Mouse (Mus musculus) CD4-positive, CD25-positive, alpha-beta regulatory T cell, adult 2 months (primary cell): ENCODE measurements around the gene Maml3.

Experiments
- DNase-seq: peaks from one replicate; pipeline ENCODE4 v3.0.0-alpha.2; 2012; ENCODE audit warnings: low read depth, low spot score

Gene Maml3

DNA sequence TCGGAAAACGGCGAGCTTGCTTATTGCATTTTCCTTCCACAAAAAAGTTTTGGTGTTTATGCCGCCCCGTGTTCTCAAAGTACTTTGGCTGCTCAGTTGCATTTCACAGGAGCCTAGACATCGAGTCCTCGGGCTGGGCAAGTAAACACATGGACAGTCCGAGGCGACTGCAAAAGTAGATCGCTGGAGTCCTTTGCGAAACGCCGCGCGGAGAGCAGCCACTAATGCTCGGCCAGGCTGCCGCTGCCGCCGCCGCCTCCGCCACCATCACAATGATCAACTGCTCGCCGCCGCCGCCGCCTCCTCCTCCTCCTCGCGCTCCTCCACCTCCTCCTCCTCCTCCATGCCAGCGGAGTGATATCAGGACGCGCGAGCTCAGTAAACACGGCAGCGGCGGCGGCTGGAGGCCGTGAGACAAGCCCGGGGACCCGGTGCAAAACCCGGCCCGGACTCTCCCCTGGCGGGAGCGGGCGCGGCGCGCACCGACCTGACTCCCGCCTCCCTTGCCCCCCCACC is at the start of gene Maml3:
TSS of gene Maml3 (minus strand) at position 441 of the 516 bp plus-strand sequence.
- DNase-seq, result peak; percentile 91

DNA sequence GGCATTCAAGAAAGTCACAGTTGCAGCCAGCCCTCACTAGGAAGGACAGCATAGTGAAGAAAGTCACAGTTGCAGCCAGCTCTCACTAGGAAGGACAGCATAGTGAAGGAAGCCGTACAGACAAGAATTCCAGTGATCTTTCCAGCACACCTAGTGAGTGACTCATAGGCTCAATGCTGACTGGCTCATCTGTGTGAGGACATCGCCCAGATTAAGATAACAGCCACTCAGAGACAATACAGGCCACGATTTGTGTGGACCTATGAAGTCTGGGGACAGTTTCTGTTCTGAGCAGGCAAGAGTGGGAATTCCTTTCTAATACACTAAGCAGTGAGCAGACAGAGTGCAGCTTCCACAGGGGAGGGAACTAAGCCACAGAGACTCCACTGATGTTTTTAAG is 46.3 kb upstream of the Maml3 start:
- DNase-seq, result no peak

DNA sequence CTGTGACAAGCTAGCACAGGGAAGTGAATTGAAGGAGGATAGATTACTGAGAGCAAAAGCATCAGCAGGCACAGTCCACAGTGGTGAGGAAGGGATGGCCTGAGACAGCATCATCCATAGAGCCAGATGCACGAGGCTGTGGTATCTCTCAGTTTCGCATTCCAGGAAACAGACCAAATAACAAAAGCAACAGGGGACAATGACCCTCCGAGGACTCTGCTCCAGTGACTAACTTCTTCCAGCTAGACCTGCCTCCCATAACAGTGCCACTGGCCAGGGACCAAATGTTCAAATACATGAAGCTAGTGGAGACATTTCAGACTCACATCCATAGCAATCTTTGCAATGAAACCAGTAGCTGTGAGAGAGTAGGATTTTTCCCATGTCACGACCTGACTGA is 43.4 kb upstream of the Maml3 start:
- DNase-seq, result no peak

DNA sequence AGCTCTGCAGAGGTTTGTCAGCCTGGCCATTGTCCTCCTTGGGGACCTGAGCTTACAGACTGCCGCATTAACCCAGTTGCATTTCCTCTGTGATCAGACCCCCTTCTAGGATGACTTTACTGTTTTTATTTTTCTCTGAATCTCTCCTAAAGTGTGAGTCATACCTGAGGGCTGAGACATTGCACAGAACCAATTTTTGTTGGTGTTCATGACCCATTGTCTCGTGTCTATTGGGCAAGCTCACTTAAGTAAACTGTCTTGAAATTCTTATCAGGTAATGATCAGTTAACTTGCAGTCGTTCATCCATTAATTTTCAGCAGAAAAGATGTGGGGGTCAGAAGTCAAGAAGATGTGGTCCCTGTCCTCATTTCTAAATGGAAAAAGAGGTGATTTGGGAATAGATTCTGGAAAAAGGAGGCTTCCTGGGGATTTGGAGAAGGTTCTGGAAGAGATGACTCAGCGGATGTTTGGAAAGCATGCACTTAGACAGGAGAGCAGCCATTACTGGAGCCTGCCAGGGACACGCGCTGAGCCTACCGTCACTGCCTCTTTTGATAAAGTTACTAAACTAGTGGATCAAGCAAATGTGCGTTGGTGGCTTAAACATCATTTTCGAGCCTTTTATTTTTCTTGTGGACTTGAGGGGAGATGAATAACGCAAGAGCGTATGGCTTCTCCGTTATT is 40.0 kb upstream of the Maml3 start:
- no peak for DNase-seq

DNA sequence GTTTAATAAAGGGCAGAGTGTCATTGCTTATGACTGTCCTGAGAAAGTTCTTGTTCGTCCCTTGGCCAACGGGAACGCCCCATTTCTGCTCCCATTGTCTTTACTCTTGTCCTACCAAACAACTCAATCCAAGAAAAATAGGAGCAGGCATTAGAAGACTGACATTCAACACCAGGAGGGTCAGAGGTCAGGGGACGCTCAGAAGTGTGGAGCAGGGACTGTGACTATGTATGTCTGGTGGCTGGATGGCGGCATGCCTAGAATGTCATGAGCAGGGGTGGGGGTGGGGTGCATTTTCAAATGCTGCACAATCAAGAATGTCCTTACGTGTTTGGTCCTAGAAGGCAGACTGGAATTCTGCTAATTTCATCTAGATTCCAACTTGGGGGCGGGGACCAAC is 38.1 kb upstream of the Maml3 start:
- DNase-seq, result no peak

DNA sequence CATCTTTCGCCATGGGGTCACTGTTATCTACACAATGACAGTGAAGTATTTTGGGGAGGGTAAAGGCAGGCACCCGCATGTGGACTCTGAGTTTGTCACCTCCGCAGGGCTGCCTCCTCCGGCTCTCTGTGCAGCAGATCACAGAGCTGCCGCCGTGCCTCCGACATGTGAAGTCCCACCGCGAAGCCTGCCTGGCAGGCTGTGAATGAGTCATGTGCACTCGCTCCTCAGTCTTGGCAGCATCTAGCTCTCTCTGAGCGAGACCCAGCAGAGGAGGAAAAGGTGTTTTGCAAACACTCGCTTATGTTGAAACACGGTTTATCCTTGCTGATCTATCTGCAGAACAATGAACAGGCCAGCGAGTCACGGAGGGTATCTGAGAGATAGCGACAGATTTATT is 35.3 kb upstream of the Maml3 start:
- peak; percentile 5 for DNase-seq

DNA sequence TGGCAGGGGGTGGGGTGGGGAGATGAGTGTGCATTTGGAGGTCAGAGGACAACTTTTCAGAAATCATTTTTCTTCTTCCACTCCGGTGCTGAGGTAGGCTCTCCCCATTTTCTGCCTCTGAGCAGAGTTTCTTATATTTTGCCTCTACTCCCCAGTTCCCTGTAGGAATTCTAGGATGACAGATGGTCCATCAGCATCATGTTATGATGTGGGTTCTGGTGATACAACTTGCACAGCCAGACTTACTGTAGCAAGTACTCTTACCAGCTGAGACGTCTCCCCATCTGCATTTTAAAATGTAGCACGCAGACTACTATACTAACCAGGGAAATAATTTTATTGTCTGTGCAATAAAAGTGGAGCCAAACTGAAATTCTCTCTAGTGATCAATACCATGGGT is 20.5 kb upstream of the Maml3 start:
- no peak for DNase-seq

DNA sequence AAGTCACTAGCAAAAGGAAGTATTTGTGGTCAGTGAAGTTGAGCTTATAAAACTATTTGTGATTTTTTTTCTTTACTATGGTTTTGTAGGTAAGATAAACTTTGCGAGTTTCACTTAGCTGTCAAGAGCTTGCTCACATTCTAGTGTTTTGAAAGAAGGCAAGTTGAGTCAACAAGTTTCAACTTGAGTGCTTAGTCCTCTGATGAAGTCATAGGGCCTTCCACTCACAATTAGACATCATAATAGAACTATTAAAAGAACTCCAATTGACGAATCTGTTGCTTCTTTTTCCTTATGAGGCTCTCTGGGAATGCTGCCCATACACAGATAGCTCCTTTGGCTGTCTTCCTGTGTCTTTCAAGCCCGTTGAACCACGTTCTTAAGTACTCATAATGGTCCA is 16.0 kb upstream of the Maml3 start:
- no peak for DNase-seq

DNA sequence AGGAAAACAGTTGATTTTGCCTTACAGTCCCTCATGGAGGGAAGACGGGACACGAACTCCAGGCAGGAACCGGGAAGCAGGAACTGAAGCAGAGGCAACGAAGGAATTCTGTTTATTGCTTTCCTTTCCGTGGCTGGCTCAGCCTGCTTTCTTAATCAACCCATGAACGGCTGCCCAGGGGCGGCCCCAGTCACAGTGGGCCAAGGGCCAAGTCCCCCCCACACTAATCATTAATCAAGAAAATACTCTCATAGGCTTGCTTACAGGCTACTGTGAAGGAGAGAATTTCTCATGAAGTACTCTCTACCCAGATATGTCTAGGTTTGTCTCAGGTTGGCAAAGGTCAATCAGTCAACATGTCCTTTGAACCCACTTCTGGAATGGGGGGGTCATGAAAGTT is 14.3 kb upstream of the Maml3 start:
- no peak for DNase-seq

DNA sequence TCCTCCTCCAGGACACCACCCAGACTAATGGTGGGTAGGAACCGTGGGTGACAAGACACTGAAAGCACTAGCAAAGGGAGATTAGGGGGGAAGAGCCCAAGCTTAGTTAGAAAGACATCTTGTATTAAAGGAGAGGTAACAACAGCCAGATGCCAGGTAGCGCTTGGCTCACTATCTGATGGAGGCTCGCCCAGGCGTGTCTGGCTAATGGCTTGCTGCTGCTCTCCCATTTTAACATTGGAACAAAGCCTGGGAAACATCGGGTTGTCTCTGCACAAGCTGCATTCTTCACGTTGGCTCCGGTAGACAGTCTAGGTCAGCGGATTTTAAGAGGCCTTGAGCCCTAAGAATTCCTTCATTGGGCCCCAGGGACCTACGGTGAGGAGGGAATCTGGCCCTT is 10.5 kb upstream of the Maml3 start:
- DNase-seq, result no peak

DNA sequence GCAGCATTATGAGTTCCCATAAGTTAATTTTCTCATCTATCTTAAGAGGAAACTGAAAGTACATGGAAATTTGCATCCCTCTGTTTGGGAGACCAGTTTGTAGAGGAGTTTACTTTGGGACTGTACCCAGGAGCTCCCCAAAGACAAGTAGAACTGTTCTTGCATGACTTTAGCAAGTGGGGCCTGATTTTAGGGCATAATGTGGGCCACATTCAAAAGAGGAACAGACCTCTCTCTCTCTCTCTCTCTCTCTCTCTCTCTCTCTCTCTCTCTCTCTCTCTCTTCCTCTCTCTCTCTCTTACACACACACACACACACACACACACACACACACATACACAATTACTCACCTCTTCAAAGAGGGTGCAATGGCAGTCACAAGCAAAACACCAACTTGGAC is 3.2 kb upstream of the Maml3 start:
- DNase-seq, result no peak

DNA sequence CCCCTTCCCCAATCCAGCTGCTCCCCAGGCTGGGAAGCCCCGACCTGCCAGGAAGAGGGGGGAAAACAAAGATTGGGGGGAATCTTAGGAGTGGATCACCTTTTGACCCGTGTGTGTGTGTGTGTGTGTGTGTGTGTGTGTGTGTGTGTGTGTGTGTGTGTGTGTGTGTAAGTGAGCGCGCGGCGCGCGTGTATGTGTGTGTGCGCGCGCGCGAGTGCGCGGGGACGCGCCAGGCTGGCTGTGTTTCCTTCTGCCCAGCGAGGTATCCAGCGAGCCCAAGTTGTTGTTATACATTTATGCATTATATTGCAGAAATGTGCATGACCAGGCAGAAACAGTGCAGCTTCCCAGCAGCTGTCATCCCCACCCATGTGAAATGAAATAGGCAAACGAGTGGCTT is 280 bp upstream of the Maml3 start:
- peak; percentile 71 for DNase-seq

DNA sequence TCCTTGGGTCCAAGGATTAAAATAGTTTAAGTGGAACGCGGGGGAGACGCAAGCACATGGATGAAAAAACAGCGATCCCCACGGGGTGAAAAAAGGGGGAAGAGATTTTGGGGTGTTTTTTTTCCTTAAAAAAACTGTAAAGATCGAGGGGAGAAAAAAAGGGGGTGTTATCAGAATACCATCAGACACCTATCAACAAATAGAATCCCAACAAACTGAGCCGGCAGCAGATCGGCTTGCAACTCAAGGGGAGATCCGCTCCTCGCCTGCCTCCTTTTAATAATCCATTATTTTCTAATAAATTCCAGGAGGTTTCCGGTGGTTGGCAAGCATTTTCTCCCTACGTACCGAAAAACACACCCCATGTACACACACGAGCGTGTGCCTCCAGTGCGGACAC is 668 bp downstream of the Maml3 start:
- DNase-seq, result no peak

DNA sequence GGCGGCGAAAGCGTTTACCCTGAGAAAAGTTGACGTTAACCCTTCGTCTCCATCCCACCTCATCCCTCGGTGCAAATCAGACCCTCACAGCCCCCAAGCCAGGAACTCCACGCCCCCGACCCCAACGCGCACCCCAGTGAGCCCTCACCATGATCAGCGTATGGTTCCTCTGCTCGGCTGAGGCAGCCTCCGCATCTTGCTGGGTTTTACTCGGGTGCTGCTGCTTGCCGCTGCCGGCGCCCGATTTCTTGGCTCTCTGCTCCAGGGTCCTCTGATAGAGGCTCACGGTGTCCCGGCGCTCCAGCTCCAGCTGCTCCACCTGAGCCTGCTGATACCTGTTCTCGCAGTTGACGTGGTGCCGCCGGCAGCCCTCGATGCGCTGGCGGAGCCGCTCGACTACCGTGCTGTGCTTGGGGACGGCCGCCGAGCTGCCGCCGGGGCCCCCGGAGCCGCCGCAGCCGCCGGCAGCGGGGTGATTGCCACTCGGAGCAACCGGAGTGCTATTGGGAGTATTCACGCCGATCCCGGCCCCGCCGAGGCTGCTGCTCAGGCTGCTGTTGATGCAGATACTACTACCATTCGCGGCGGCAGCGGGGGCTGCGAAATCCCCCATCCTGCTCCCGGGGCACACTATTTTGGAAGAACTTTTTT is 1.2 kb downstream of the Maml3 start:
- peak; percentile 61 for DNase-seq

DNA sequence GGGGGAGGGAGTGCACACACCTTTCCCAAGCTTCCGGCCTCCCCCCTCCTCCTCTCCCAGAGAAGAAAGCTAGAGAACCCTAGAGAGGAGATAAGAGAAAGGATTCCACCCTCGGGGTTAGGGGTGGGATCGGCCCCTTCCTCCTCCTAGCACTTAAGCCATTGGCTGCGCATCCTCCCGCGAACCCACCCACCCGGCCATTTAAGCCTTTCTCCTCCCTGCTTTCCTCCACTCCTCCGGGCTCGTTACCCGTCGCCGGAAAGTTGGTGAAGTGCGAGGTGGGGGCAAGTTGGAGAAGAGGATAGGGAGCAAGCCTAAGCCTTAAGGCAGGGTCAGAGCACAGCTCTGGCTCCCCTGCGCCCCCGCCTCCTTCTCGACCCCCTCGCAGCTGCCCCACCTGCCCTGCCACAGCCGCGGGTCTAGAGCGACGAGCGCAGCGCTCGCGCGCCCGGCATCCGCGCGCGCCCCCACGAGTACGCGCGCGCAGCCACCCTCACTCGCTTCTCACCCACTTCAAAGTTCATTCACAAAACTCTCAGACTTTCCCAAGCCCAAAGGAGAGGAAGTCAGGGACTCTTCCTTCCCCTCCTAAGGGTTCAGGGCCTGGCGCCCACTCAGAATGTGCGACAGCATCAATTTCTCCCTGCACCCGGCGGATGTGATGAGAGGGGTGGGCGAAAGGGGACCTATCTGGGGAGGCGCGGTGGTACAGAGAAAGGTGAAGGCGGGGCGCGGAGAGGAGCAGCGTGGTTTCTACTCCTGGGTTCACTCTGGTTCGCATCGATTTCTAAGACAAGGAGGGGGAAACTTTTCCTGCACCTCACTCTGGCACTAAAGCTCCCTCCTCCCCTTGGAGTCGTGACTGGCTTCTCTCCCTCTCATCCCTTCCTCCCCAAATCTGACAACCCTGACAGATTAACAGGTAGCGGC is 2.0 kb downstream of the Maml3 start:
- peak; percentile 84 for DNase-seq

DNA sequence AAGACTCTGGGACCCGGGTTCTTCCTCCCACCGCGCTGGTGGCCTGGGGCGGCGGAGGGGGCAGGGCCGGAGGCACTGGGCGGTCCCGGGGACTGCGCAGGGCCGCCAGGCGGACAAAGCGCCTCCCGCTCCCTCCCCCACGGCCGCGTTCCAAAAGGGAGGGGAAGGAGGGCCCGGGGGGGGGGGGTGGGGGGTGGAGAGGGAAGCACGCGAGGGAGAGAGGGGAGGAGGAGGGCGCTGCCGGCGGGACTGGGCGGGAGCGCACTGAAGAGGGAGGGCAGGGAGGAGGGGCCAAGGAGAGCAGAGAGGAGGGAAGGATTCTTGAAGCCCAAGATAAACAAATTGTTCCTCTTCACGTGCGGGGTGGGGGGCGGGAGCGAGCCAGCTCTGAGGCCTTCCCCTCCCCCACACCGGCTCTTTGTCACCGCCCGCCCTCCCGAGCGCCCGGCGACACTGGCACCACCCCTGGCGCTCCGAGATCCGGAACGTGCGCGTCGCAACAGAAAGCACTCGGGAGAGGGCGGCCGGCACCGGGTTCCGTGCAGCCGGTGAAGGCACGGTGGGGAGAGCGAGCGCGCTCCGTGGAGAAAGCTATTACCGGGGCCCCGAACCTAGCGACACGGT is 2.8 kb downstream of the Maml3 start:
- DNase-seq, result peak; percentile 86

DNA sequence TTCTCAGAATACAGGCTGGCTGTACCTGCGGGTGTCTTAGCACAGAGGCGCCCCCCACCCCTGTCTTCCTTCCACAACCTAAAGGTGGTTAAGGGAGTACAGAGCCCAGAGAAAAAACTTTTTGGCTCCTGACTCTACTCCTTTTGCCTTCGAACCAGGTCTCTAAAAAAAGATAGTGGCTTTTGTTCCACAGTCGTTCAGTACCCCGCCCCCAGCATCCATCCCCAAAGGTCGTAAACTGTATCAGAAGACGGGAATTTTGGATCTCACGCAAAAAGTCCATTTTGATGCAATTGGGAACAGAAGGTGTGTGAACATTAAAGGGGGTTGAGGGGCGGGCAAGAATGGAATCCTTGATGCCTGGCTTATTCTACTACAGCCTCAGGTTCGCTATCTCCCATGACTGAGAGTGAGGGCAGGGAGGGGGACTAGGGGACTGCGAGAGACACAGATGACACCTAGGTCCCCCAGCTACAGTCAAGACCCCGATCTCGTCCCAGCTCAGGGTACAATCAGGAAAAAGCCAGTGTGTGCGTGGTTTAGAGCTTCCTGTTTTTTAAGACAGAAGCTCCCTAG is 3.4 kb downstream of the Maml3 start:
- DNase-seq, result no peak

DNA sequence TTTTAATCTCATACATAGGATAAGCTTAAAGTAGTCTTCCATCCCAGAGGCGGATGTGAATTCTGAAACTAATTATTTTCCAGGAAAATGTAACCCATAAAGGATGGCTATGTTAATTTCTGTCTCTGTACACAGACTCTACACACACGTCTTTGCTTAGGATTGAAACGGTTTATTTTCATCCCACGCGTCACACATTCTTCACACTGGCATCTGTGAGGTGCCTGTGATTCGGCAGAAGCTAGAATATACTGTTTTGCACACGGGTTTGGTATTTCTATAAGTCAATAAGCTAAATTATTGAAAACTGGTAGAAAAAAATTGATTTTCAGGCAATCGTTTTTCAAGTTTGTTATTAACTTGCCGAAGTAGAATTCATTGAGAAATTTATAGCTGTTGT is 4.0 kb downstream of the Maml3 start:
- no peak for DNase-seq

DNA sequence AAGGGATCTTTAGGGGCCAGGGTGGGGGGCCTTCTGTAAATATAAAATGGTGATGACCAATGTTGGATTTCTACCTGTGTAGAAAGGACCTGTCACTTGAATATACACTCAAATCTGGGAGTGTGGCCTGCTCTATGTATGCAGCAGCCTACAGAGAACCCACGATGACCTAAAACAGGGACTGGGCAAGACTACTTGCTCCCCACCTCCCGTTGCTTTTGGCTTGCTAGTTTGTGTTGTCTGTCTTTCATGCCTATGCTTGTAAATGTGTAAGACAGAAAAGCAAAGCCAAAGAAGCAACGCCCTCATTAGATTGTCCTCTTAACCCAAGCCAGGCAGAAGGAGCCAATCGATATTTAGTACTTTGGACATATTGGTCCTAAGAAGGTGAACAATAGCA is 4.6 kb downstream of the Maml3 start:
- no peak for DNase-seq

DNA sequence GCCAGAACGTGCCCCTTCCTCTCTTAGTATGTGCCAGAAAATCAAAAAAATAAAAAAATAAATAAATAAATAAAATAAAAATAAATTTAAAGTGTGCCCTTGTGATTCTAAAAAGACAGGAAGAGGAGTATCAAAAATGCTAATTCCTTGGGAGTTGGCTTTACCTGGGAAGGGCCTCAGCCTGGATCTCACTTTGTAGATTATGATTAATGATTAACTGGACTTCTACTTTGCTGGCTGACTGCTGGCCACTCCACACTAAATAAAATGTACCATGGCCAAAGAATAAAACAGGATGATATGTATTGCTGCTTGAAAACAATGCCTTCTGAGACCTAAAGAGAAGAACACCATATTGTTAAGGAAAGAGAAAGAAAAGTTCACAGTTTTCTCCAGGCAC is 5.6 kb downstream of the Maml3 start:
- no peak for DNase-seq

DNA sequence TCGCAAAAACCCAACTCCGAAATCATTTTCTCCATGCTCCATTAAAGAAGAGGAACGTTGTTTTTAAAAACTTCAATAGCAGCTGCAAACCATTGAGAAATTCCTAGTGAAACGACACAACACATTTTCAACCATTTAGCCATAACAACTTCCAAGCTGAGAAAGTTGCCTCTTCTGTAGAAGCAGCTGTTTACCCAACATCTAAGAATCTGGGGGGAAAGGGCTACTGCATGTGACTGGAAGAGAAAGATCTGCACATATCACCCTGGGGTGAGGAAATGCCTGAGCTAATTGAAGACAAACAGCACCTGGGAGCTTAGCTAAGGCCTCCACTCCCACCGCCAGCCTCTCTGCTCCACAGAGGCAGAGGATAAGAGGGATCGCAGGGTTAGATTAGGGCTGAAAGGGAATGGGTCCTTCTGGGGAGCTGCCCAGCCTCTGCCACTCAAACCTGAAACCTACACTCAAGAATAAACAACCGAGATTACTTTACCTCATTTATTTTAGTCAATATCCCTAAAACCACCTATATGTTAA is 13.5 kb downstream of the Maml3 start:
- DNase-seq, result no peak
